Mouse (Mus musculus) gonadal fat pad, adult 2 months (tissue): ENCODE results near the gene Csnk2a1. TPM values are rescaled to one million over a fixed set of nuclear protein-coding genes. Genes with fewer than 3 reads are reported as not detected.

Source experiments
- DNase-seq: peaks from one replicate; pipeline ENCODE4 v3.0.0-alpha.2; 2012; ENCODE audit warnings: low read depth
- polyA plus RNA-seq: library from polyadenylated mRNA; depleted of rRNA; stranded (reverse); fragments of >200 nt; gene quantifications from 2 replicates; pipeline ENCODE4 v1.2.3, GENCODE M21; 2012; rRNA removed

Csnk2a1 gene
- polyA plus RNA-seq, 1 experiment = 26.7 TPM

GRCm38 (mm10) chr2:152323971-152324370, 97.3 kb downstream of the Csnk2a1 start:
- no peak for DNase-seq

GRCm38 (mm10) chr2:152324842-152325241, 98.2 kb downstream of the Csnk2a1 start:
- DNase-seq = no peak

- no peak for DNase-seq
These were observed 99.5 kb downstream of the Csnk2a1 start for GRCm38 (mm10) chr2:152326157-152326556.

GRCm38 (mm10) chr2:152326654-152327053, 100.0 kb downstream of the Csnk2a1 start:
- no peak for DNase-seq

- no peak for DNase-seq
These were observed 101.3 kb downstream of the Csnk2a1 start for GRCm38 (mm10) chr2:152327980-152328379.

- no peak for DNase-seq
These were observed 104.3 kb downstream of the Csnk2a1 start for GRCm38 (mm10) chr2:152330858-152331423.

Other genes with a start within 250 kb of the Csnk2a1 start
- gene Fam110a, start 246.6 kb upstream of the Csnk2a1 start, polyA plus RNA-seq = 13.0 and 19.5 TPM in 2 replicates
- gene Slc52a3, start 230.3 kb upstream of the Csnk2a1 start, polyA plus RNA-seq = 24.2 and 29.8 TPM in 2 replicates
- 0.70 and 0.82 TPM in 2 replicates for gene Scrt2, start 145.3 kb upstream of the Csnk2a1 start, polyA plus RNA-seq
- 109 and 124 TPM in 2 replicates for gene Srxn1, start 121.3 kb upstream of the Csnk2a1 start, polyA plus RNA-seq
- 23.0 and 24.8 TPM in 2 replicates for gene Tcf15, start 83.3 kb upstream of the Csnk2a1 start, polyA plus RNA-seq
- 82.0 and 93.5 TPM in 2 replicates for gene Tbc1d20, start 67.0 kb downstream of the Csnk2a1 start, polyA plus RNA-seq
- 140 and 169 TPM in 2 replicates for gene Rbck1, start 105.8 kb downstream of the Csnk2a1 start, polyA plus RNA-seq
- gene Trib3, start 117.2 kb downstream of the Csnk2a1 start, polyA plus RNA-seq = 3.6 and 4.3 TPM in 2 replicates
- gene Nrsn2, start 149.8 kb downstream of the Csnk2a1 start, polyA plus RNA-seq = 0.07 and 0.08 TPM in 2 replicates
- 14.0 and 20.1 TPM in 2 replicates for gene Sox12, start 171.2 kb downstream of the Csnk2a1 start, polyA plus RNA-seq
- 4.0 and 5.6 TPM in 2 replicates for gene Zcchc3, start 188.2 kb downstream of the Csnk2a1 start, polyA plus RNA-seq
- gene 6820408C15Rik, start 188.7 kb downstream of the Csnk2a1 start, polyA plus RNA-seq = 1.5 and 3.9 TPM in 2 replicates
- 374 and 466 TPM in 2 replicates for gene Defb23, start 237.8 kb downstream of the Csnk2a1 start, polyA plus RNA-seq